Mouse (Mus musculus): Measurements from ENCODE around the gene Pold3.
A peak's percentile ranks its signal among the peaks of the same experiment; 100 is the strongest.

Pold3 gene

DNA sequence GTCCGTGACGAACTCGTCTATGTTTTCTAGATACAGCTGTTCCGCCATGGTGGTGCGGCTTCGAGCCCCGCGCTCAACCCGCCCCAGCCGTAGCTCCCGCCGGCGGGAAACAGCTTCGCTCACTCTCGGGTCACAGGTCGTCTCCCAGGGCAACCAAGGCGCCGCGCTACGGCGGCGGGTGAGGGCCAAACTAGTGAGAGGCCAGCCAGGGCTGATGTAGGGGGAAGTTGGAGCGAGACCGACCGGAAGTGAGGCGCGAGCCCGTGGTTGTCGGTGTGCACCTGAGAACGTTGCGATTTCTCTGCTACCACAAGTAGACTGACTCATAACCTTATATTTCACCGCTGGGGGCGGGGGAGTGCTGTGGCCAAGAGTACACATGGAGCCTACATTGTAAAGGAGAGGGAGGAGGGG is at the start of gene Pold3:
Pold3 (minus strand) TSS at position 190 of the 414 bp plus-strand sequence.
- peak; percentile 99 for DNase-seq

DNA sequence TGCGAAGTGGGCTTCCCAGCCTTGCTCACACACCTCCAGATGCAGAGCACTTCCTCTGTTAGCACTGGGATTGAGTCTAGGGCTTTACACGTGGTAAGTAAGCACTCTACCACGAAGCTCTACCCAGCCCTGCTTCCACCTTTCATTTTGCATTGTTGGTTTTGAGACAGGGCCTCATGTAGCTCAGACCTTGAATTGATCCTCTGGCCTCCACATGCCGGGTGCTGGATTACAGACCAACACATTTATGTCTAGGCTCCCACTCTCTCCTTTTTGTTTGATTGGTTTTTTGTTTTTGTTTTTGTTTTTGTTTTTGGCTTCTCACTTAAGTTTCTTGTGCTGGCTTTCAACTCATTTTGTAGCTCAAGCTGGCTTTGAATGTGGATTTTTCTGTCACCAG is 49.4 kb upstream of the Pold3 start:
- no peak for DNase-seq

DNA sequence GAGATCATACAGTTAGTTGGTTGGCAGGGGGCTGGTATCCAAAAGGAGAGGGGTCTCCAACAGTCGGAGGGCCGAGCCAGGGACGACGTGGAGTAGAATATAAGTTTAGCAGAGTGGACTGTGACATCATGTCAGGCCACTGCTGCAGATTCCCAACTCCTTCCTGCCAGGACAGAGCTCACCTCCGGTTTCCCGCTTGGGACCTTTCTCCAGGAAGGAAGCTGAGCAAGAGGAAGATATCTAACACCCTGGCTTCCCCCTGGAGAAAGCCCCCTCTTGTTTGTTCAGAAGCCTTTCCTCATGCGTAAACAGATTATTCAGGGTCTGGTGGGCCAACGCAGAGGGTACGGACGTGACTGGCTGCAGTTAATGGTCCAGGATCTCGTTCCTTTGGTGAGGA is 47.3 kb upstream of the Pold3 start:
- DNase-seq = no peak

DNA sequence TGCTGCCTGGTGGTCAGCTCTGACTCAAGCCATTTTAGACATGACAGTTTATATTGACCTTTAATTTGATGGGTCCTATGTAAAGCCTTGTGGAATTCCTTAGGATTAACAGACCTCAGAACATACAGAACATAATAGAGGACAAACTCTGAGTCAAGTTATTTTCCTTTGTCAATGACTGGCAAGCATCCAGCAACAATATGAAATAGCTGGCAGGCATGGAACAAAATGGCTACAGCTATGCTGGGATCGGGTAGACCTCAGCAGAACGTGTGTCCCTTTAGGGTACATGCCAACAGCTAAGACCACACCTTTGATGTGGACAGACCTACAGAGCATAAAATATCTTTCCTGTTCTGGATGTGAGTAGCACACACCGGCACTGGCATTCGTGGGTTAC is 42.1 kb upstream of the Pold3 start:
- no peak for DNase-seq

DNA sequence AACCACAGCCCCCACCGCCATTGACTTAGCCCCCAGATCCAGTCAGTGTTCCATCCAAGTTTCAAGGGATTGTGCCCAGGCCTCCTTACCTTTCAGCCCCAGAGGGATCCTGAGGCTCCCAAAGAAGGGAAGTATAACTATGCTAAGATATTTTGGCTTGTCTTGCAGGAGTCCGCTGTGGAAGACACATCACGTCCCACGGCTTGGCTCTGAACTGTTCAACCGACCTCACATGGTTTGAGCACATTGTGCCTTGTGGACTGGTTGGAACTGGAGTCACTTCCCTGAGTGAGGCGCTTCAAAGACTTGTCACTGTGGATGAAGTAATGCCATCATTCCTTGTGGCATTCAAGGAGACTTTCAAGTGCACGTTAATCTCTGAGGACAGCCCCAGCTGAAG is 38.6 kb upstream of the Pold3 start:
- peak; percentile 5 for DNase-seq

DNA sequence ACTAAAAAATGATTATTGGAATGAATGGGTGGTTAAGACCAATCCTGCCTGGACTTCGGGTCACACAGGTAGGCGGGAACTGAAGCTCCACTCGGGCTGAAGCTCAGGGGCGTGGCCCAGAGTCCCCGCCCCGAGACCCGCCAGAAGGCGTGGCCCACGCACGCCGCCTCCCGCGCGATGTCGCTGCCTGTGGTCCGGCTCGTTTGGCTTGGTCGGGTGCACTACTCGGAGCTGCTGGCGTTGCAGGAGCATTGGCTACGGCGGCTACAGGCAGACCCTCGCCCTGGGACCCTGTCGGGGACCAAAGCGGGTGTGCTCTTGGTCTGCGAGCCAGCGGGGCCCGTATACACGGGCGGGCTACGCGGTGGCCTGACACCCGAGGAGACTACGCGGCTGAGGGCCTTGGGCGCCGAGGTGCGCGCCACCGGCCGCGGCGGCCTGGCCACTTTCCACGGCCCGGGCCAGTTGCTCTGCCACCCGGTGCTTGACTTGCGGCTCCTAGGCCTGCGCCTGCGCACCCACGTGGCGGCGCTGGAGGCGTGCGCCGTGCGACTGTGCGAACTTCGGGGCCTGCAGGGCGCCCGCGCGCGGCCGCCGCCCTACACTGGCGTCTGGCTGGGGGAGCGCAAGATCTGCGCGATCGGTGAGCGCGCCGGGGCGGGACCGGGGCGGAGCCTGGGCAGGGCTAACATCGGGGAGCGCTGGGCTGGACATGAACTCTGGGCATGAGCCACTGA is 37.9 kb upstream of the Pold3 start, which contains the start of gene Lipt2:
Lipt2 (plus strand) TSS at position 173 of the 737 bp plus-strand sequence.
- DNase-seq = peak; percentile 94

DNA sequence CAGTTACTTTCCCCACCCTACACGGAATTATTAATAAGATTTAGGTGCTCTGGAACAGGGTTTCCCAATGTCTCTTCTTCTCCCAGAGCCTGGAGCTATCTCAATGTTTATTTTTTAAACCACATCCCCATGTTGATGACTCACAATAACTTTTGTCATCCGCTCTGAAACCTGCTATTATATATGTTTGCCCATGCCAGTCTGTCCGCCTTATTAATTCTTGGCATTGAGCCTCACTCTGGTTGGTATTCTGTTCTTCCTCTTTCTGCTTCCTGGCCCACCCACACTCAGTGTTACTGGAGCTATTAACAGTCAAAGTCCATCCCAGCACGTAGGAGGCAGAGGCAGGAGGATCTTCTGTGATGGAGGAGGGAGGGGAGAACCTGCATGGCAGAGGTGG is 36.3 kb upstream of the Pold3 start:
- DNase-seq = no peak

DNA sequence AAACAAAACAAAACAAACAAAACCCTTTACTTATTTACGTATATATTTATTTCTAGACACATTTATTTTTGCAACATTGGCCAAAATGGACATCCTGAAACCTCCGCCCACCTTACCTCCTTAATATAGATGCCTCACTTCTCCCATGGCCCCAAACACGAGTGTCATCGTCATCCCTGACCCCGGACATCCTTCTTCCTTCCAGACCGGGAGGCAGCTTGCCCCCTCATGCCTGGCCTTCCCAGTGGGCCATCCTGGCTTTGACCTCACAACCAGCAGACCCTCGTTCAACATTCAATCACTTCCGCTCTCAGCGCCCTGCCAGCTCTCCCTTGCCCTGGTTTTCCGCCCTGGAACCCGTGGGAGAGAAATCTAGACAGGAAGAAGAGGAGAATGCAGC is 29.3 kb upstream of the Pold3 start:
- DNase-seq = no peak

DNA sequence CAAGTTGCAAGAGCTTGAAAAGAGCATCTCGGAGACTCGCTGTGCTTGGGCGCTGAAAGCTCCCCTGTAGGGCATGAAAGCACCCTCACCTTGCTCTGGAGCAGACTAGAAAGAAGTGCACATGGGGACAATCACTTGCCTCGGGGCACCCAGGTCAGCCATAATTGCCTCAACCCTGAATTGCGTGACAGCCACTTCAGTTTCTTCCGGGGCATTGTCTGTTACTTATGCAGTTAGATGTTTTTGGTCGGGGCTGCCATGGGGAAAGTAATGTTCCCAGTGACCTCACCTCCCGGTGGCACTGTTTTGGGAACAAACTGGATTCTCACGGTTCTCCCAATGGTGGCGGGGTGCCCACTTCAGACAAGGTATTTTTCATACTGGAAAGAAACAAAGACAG is 28.7 kb upstream of the Pold3 start:
- DNase-seq = no peak

DNA sequence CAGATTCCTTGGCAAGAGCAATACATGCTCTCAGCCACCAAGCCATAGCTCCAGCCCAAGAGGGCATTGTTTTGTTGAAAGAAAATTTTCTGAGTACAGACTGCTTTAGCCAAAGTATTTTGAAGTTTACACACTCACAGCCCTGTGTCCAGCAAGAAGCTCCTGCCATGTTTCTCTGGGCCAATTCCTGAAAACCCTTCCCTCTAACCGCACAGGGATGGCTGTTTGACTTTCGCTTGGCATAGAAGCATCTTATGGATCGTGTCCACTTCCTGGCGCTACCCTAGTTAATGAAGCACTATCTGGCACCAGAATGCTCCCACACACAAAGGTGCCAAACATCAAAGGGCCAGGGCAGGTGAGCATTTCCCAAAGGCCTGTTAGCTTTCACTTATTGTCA is 27.2 kb upstream of the Pold3 start:
- DNase-seq = no peak

DNA sequence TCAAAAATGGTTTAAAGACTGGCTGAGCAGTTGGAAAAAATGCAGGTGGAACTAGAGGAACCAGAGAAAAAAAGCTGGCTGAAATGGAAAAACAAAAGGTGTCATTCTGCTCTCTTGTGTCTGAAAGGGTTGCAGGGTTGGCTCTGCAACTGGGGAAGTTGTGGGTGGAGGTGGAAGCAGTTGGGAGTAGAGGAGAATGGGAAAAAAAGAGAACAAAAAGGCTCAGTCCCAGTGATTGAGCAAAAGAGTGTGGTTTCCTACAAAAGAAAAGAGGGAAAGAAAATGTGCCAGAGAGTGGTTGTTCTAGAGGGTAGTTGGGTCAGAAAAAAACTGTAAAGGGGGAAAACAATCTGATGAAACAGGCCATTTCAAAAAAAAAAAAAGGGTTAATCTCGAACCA is 19.2 kb upstream of the Pold3 start:
- DNase-seq = no peak

DNA sequence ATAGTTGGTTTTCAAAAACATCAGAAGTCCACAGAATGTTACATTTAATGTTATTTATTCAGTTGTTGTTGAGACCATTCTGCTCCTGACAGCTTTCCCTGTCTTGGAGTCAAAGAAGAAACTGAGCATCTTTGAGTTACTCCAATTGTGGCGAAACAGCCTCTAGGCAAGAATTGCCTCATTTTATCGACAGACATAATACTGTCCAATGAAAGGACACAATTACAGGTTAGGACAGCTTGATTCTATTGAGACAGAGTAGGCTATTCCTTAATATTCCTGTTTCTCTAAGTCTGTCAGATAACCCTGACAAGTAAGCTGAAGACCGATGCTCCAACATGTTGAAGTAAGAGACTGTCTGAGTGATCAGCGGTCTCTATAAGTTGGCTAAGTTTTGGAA is 16.7 kb upstream of the Pold3 start:
- no peak for DNase-seq

DNA sequence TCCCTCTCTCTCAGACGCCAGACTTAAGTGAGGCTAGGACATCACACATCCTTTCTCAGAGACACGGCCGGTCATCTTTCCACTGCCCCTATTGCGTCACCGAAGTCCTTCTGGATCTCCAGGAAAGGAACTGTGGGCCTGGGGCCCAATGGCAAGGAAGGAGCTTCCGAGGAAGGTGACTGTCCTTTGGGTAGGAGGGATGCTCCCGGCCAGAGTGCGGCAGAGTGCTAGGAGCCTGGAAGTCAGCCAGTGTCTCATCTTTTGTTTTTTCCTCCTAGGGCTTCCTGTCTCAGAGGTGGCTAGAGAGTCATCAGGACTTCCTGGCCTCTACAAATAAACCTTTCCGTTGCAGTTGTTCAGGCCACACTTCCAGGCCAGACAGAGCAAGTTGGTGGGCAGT is 15.7 kb upstream of the Pold3 start:
- no peak for DNase-seq

DNA sequence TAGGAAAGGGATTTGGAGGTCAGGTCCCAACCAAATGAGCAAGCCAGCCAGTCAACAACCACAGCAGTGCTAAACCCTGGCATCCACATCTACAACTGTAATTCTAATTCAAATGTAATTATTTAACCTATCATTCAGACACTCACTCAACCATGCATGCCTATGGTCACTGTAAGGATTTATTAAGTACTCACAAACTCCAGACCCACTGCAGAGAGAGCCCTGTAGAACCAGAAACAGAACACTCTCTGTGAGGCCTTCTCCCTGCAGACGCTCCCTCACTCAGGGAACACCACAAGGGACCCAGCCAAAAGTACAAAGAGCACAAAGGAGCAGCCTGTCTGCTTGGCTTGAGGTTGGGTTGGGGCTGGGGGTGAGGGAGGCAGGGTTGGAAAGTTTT is 11.0 kb upstream of the Pold3 start:
- DNase-seq = no peak

DNA sequence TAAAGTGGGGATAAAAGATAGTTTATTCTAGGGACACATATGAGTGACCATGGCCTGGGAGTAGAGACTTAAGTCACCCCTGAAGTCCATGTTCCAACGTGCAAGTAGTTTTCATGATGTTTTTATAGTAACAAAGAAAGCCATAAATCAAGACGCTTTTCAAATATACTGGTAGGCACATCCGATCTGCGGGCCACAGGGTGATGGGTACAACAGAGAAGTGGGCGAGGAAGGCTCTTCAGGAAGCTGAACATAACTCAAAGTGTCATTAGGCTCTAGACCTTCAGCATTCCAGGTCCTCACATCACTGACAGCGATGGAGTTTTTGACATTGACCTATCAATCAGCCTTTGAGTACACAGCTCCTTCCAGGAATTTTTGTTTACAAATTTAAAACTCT is 9.2 kb upstream of the Pold3 start:
- no peak for DNase-seq

DNA sequence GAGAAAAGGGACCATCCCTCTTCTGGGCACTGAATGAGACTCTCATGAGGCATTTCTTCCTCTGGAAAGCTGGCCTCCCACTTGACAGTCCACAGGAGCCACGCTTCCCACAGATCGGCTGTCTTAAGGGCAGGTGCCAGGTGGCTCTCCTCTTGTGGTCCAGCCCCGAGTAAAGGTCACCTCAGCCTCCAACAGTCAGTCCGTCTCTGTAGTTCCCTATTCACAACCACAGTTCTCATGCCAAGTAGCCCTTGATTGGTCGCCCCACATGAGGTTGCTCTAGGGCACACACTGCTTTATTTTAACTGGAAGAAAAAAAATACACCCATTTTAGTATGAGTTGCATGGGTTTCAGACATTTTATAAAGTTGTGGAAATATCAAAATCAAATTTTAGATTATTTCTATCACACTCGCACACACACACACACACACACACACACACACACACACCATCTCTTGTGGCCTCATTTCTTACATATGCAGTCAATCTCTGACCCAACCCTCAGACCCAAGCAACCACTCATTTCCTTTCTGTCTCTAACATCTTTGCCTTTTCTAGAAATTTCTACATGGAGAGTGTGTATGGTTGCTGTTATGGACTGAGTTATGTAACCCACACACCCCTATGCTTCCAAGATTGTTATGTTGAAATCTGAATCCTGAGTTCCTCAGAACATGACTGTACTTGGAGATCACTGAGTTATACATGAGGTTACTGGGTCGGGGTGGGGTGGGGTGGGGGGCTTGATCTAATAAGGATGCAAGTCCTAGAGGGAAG is 7.1 kb upstream of the Pold3 start:
- no peak for DNase-seq

DNA sequence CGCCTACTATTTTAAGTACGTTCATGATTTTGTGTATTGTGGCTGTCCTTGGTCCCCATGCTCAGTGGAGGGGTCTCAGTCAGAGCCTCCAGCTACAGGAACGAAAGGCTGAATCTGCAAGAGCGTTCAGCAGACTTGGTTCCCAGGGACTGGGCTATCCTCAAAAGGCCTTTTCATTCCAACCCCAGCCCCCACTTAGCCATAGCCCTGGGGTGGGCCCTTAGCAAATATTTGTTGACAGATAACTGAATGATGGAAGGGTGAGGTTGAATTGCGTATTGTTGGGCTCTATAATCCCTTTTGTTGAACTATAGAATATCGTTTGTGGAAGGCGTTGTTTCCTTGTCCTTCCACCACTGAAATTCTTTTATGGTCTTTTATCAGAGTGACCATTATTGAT is 5.1 kb upstream of the Pold3 start:
- no peak for DNase-seq

DNA sequence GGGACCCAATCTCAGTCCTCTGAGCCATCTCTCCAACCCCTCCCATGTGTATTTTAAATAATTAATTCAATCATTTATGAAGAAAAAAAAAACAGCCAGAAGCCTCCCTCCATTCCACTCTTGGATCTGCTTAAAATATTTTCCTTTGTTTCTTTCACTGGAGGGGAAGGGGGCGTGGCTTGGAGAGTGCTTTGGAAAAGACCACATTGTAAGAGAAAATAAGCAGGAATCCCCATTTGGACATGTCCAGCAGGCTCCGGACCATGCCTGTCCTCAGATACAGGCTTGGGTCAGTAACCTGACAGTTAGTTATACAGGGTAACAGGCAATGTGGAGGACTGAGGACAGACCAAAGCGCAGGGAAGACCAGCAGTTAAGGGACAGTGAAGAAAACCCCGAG is 3.8 kb upstream of the Pold3 start:
- DNase-seq = no peak

DNA sequence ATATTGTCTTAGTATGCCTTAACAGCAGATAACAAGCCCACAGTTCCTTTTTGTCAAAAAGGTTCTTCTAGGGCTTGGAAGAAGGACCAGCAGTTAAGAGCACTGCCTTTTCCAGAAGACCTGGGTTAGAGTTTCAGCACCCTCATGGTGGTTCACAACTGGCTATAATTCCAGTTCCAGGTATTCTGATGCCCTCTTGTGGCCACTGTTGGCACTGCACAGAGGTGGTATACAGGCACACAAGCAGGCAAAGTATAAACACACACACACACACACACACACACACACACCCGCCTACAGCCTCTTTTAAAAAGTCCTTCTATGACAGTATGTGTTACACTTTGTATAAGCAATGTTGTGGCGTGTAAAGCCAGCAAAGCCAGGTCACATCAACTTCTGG is 2.8 kb upstream of the Pold3 start:
- DNase-seq = no peak

DNA sequence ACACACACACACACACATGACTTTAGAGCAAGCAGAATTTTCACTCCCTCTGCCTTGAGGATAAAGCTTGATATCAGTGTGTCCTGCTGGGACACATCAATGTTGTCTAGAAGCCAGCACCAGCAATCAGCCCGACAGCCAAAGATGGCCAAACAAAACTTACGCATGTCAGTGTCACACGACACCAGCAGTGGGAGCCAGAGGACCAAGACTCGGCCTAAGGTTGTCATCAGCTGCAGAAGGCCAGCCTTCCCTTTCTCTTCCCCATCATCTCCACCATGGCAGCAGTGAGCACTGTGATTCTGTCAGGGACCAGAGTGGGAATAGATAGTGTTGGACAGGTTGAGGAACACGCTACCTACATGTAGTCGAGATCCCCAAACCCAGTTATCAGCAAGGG is 2.1 kb upstream of the Pold3 start:
- no peak for DNase-seq

DNA sequence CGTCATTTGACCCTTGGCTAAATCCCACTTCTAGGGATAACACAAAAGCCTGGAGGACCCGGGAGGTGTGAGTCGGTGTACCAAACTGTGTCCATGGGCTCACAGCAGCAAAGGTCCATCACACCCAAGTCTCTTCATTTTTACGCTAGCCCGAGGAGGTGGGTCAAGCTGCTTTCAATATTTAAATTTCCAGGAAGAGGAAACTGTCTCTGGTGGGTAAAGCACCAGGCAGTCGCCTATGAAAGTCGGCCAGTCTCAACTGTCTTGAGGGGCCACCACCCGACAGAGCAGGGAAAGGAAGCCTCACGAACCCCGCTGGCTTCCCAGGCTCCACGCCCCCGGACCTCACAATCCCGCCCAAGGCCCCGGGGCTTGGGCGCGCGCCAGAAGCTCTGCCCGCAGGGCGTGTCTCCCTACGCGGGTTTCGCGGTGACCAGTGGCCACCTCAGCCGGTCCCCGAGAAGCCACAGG is 539 bp downstream of the Pold3 start:
- DNase-seq = peak; percentile 40

DNA sequence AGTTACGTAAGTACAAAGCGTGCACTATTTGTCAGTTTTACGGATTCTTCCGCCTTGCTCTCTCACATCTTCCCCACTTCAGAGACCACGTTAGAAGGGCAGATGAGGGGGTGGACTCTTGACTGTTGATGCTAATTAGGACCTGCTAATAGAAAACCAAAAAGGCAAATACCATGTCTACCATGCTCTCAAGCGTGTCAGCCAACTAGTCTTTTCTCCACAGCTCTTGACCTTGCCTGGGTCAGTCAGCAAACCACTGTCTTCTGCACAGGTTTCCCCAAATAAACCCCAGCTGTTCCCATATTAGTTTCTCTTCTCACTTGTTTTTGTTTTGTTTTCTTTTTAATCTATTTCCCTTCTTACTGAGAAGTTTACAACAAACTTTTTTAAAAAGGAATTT is 7.1 kb downstream of the Pold3 start:
- DNase-seq = no peak

DNA sequence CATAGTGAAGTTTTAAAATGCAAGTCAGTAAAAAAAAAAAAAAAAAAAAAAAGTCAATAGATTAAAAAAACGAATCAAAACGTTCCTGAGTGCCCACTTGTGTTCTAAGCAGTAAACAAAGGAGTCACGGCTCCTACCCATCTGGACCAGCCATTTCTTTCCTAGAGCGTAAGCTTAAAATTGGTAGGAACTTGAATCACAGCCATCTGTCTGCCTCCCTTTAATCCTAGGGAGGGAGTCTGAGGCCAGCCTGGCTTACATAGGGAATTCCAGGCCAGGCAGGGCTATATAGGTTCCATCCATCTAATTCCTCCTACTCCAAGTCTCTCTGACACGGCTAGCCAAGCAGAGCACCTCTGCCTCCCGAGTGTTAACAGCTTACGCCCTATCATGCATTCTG is 7.5 kb downstream of the Pold3 start:
- no peak for DNase-seq

DNA sequence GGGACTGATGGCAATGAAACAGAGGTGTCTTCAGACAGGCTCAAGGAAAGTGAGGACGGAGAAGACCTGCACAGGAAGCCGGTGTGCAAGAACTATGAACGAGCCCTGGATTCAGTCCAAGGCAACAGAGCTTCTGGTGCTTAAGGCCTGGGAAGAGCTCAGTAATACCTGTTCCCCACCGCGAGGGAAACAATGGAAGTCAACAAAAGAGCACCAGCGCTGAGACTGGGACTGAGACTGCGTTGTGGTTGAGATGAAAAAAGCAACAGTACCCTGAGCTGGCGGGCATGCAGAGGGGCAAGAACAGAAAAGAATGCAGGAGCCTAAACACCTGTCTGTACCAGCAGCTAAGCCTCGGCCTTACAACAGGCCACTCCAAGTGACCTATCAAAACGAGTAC is 9.9 kb downstream of the Pold3 start:
- no peak for DNase-seq

DNA sequence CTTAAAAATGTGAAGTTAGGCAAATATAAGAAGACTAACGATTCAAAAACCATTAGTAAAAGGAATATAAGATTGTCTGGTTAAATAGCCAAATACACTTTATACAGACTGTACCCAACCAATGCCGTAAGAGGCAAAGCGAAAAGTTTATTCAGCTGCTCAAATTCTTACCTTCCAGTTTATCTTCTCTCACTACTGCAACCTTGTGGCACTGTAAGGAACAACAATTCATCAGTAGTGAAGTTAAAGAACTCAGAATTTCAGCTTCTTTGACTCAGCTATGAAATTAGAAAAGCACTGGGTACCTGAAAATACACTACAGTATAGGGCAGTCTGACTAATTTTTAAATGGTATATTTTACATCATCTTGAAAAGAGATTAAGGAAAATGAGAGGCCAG is 13.0 kb downstream of the Pold3 start:
- peak; percentile 30 for DNase-seq

All from right cerebral cortex, adult 18-20 months (tissue).